Mouse (Mus musculus) thymus, postnatal 25 days (tissue): ENCODE results near the gene Tln1.

ENCODE experiments used
- DNase-seq: peaks from one replicate; pipeline ENCODE4 v3.0.0; 2022

Gene Tln1

GRCm38 (mm10) chr4:43546375-43547047 lies 16.0 kb downstream of the Tln1 start:
- no peak for DNase-seq

- no peak for DNase-seq
Observed at GRCm38 (mm10) chr4:43542044-43542443, 20.4 kb downstream of the Tln1 start.

- no peak for DNase-seq
Observed at GRCm38 (mm10) chr4:43536031-43536430, 26.5 kb downstream of the Tln1 start.

GRCm38 (mm10) chr4:43535628-43536027 lies 26.9 kb downstream of the Tln1 start:
- DNase-seq = no peak

GRCm38 (mm10) chr4:43533270-43533669 lies 29.2 kb downstream of the Tln1 start:
- DNase-seq = no peak

GRCm38 (mm10) chr4:43530581-43530980 lies 31.9 kb downstream of the Tln1 start:
- DNase-seq = peak; percentile 80

- DNase-seq = no peak
Observed at GRCm38 (mm10) chr4:43530081-43530501, 32.4 kb downstream of the Tln1 start.

- DNase-seq = no peak
Observed at GRCm38 (mm10) chr4:43528487-43528886, 34.0 kb downstream of the Tln1 start.

GRCm38 (mm10) chr4:43527880-43528279 lies 34.6 kb downstream of the Tln1 start:
- DNase-seq = peak; percentile 44

- peak; percentile 88 for DNase-seq
Observed at GRCm38 (mm10) chr4:43519956-43520355, 42.5 kb downstream of the Tln1 start.

GRCm38 (mm10) chr4:43519551-43519950 lies 42.9 kb downstream of the Tln1 start:
- DNase-seq = no peak

GRCm38 (mm10) chr4:43515764-43516708 lies 46.5 kb downstream of the Tln1 start:
- DNase-seq = no peak

- DNase-seq = no peak
Observed at GRCm38 (mm10) chr4:43513791-43514190, 48.7 kb downstream of the Tln1 start.

GRCm38 (mm10) chr4:43513300-43513699 lies 49.2 kb downstream of the Tln1 start:
- DNase-seq = no peak

GRCm38 (mm10) chr4:43512653-43513052 lies 49.8 kb downstream of the Tln1 start:
- DNase-seq = no peak

- DNase-seq = no peak
Observed at GRCm38 (mm10) chr4:43511675-43512454, 50.6 kb downstream of the Tln1 start.

GRCm38 (mm10) chr4:43509109-43509508 lies 53.4 kb downstream of the Tln1 start:
- DNase-seq = no peak

GRCm38 (mm10) chr4:43508666-43508997 lies 53.9 kb downstream of the Tln1 start:
- peak; percentile 74 for DNase-seq

- DNase-seq = no peak
Observed at GRCm38 (mm10) chr4:43507938-43508665, 54.4 kb downstream of the Tln1 start.

- DNase-seq = no peak
Observed at GRCm38 (mm10) chr4:43506536-43507185, 55.8 kb downstream of the Tln1 start, which contains the start of gene Car9. Gene Car9, plus strand, starts transcription at chr4:43506966.

GRCm38 (mm10) chr4:43506074-43506473 lies 56.4 kb downstream of the Tln1 start:
- no peak for DNase-seq

GRCm38 (mm10) chr4:43504269-43504668 lies 58.2 kb downstream of the Tln1 start:
- DNase-seq = no peak
